Mouse (Mus musculus) gastrocnemius, adult 18-20 months (tissue): ENCODE data around the gene Cpxm2. TPM values are rescaled to one million over a fixed set of nuclear protein-coding genes. Genes with fewer than 3 reads are reported as not detected.

Experiments
- DNase-seq: peaks from one replicate; pipeline ENCODE4 v3.0.0; 2021; ENCODE audit warnings: low spot score
- total RNA-seq, 2 experiments: library from RNA; stranded (reverse); gene quantifications; 2 replicates each; pipeline ENCODE4 v1.2.3; 2021

Cpxm2 gene
- total RNA-seq, 2 experiments from 2014 or later: 4.2 to 7.5 TPM

GRCm38 (mm10) chr7:132026671-132027070, 127.9 kb downstream of the Cpxm2 start:
- DNase-seq: no peak

DNA sequence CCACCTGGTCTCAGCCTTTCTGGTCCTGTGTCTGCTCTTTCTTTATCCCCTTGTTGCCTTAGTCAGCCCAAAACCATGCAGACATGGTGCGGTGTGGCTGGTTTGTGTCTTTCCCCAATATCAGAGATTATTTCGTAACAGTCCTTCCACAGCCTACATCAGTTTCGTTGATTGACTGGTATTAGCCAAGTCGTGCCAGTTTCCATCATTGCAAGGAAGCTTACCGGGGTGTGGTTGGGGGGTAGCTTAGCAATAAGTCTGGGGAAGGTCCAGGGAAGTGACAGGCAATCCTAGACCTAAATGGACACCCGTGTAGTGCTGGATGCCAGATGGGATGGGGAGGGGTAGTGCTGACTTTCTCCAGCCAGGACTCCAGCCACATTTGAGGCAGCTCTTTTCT, 128.9 kb downstream of the Cpxm2 start:
- DNase-seq: no peak

DNA sequence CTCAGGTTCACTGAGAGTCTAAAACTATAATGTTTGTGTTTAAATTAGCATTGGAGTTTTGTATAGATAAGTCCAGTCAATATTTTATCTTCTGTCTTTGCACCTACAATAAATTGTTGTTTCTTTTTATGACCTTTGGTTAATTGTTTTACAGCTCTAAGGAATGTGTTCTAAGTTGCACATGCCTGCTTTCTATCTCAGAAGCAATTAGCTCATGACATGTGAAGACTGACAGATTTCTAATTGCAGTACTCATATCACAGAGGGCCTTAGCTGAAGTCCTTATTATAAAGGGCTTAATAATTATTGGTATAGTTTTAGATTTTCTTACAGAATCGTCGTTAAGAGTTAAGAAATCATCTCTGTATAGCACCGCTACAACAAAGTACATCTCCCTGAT, 138.6 kb downstream of the Cpxm2 start:
- DNase-seq: no peak

DNA sequence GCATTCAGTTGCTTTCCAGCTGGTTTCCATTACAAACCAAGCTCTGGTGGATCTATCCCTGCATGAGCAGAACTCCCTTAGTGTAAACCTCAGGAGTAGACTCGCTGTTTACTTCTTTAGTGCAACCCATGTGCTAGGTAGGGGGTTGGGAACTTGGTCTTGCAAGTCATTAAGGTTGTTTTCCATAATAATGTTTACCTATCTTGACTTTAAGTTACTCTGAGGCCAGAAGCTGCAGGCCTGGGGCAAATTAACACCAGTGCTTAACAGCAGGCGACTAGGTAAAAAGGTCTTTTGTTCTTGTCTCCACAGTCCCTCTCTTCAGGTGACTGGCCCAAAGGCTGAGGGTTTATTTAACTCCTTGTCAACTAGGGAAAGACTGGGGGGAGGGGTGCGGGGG, 139.3 kb downstream of the Cpxm2 start:
- DNase-seq: no peak

DNA sequence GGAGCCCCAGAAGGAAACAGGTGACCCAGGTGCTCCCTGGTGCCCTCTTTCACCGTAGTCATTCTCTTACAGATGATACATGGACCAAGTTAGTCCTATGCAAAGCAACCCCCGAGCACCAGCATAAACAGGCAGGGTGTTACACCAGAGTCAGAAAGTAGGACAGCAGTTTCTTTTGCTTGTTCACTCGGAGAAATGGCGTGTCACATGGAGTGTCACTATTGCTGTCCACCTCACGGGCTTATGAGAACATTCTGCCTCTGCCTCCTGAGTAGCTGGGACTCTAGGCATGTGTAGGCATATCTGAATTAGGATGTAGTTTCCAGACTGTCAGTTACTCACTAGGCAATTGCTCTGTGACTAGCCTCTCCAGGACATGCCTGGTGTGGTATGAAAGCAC, 140.6 kb downstream of the Cpxm2 start:
- no peak for DNase-seq

GRCm38 (mm10) chr7:132012969-132013679, 141.4 kb downstream of the Cpxm2 start:
- DNase-seq: no peak

DNA sequence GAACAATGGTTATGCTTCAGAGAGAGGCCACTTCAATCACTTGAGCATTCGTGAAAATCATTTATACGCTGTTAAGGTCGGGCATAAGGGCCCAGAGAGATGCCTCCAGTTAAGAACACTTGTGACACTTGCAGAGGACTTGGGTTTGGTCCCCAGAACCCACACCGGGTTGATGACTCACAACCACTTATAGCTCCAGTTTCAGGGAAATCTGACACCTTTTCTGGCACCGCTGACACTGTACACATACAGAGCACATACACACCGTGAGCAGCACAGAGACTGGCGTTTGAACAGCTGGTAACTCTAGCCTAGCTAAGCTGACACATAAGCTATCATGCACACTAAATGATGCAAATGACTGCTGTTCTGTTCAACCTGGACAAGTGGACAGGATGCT, 145.5 kb downstream of the Cpxm2 start:
- no peak for DNase-seq

DNA sequence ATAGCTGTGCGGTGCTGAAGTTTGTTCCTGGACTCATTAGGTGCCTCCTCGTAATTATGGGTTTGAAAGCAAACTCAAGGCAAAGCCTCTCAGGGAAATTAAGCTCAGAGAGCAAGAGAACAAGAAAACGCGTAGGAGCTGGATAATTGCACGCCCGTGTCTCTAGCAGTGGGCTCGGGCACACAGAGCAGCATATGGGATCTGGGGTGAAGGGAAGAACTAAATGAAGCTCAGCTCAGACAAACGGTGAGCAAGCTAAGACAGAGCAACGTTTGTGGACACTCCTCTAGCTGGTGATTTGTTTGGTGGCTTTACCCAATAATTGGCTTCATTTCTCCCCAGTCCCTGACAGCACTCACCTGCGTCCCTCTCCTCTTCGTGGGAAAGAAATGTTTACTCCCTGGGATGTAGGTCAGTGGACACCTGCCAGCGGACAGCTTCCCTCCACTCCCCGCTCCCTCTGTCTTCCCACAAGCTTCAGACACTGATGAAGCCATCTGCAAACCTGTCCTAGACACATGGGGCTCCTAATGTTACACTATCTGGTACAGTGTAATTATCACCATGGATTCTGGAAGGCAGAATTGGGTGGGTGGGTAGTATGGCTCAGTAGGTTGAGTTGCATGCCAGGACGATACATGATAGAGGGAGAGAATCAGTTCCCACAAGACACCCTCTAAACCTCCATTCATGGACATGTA, 148.4 kb downstream of the Cpxm2 start:
- DNase-seq: no peak

DNA sequence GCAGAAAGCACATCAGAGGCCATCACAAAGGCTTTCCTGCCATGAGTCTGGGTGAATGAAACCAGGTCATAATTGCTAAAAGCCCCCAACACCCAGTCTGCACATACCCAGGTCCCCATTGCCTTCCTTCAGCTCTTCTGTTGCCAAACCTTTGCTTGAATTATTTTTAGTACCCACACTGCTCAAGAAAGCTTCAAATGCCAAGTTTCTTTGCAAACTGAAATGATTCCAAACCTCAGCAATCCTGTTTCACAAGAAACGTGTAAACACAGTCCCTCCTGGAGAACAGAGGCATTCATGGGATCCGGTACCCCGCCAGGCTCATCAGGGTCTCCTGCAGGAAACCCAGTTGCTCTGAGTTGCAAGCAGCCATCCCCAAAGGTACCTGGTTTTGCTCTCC, 161.7 kb downstream of the Cpxm2 start:
- no peak for DNase-seq

GRCm38 (mm10) chr7:131992226-131992625, 162.3 kb downstream of the Cpxm2 start:
- DNase-seq: no peak

- no peak for DNase-seq
Measured at GRCm38 (mm10) chr7:131989056-131989455, 165.5 kb downstream of the Cpxm2 start.

Other genes with a start within 250 kb of the Cpxm2 start
- gene Gpr26, start 188.3 kb downstream of the Cpxm2 start, total RNA-seq: not detected
- 1 to 10 TPM; 1.6 to 2.0 TPM for gene Chst15, start 162.5 kb upstream of the Cpxm2 start, total RNA-seq